16 mouse cellular contexts compared by ENCODE assay signal in the genomic region with DNA sequence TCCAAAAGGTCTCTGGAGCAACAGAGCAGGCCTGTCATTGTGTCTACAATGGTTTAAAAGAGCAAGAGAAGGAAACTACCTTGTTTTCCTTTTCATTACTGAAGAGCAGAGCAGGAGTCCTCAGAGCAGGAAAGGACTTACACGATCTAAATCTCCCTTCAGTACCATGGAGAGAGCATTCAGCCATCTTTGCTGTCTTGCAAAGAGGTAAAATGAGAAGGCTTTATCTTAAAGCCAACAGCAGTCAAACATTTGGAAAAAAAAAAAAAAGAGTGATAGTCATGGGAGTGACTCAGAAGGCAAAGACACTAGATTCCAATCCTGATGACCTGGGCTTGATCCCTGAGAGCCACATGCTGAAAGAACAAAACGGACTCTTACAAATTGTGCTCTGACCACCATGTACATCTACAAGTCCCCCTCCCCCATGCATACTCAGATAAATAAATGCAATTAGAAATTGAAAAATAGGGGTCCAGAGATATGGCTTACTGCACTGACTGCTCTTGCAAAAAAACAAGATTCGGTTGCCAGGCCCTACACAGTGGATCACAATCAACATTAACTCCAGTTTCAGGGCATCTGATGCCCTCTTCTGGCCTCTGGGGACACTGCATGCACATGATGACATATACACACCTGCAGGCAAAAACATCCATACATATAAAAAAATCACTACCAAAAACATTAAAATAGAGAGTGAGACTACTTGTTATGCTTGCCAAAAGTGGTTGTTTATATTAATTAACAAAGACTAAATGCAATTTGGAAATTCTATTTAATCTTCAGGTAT.
DNase-seq lines count a peak whose midpoint lies in the region; ATAC-seq and TF ChIP-seq lines count a peak whose summit lies in the region.
"Had no signal": no experiment of that assay in that cellular context is flagged by ENCODE, and none has a peak within 500 bp of the region (broad histone marks: within the 10 kb centered on the region; RNA-seq: fewer than 3 reads in every experiment).

No protein-coding gene starts in this region.

- ATAC-seq in lung, embryonic 14.5 days (ENCODE audit: insufficient read depth) = no peak
- ATAC-seq in Patski = no peak
- ATAC-seq in cerebellum, adult (ENCODE audit: insufficient number of reproducible peaks, low FRiP score, low TSS enrichment) = no peak
- ATAC-seq: hindbrain, embryonic 16.5 days had no signal

- POLR2A ChIA-PET in Patski (lab: Charles Lee) = no interaction called here

- in situ Hi-C loops in Patski (cut with MboI; ENCODE audit: low pct_unique_long_range_greater_than_20kb) = no loop called here

- no peaks in the 10 kb centered on the region for H3K27me3 ChIP-seq in lung, embryonic 14.5 days (ENCODE audit: insufficient read depth, low read length)
- H3K27me3 ChIP-seq in E14TG2a.4 (ENCODE audit: insufficient read depth, low read length) (no peaks in the 10 kb centered on the region), Patski (peaks cover 3% of the 10 kb centered on the region)
- no peaks in the 10 kb centered on the region for H3K27me3 ChIP-seq in kidney, adult 2 months (replicated peaks; ENCODE audit: control insufficient read depth, insufficient read depth, low read length)
- H3K27me3 ChIP-seq: embryonic facial prominence, embryonic 13.5 days; forebrain, embryonic 12.5 days; kidney, embryonic 15.5 days; midbrain, embryonic 12.5 days; stomach, embryonic 15.5 days had no signal

- DNase-seq in lung, embryonic 14.5 days = peak; percentile 76
- DNase-seq in lung, postnatal 14 days = no peak
- no peak for DNase-seq in Patski (ENCODE audit: low read depth, low spot score)
- peak; percentile 21 for DNase-seq in forelimb bud, embryonic 11.5 days (ENCODE audit: low read depth, low spot score)
- no peak for DNase-seq in kidney, adult 2 months
- DNase-seq: cerebellum, adult 18-20 months; heart, adult 2 months; lung, postnatal 10 days had no signal

- no peaks in the 10 kb centered on the region for H3K9me3 ChIP-seq in lung, embryonic 14.5 days (ENCODE audit: low read depth, low read length)
- H3K9me3 ChIP-seq in E14TG2a.4 (ENCODE audit: low read length) = peaks cover 8% of the 10 kb centered on the region
- H3K9me3 ChIP-seq: embryonic facial prominence, embryonic 13.5 days; forebrain, embryonic 12.5 days; kidney, embryonic 15.5 days; stomach, embryonic 15.5 days had no signal

- H3K36me3 ChIP-seq in lung, embryonic 14.5 days (ENCODE audit: insufficient read depth) = no peaks in the 10 kb centered on the region
- no peaks in the 10 kb centered on the region for H3K36me3 ChIP-seq in E14TG2a.4 (ENCODE audit: insufficient read depth, low read length)
- no peaks in the 10 kb centered on the region for H3K36me3 ChIP-seq in kidney, adult 2 months (ENCODE audit: control insufficient read depth, insufficient read depth, low read length)
- H3K36me3 ChIP-seq: embryonic facial prominence, embryonic 13.5 days; forebrain, embryonic 12.5 days; kidney, embryonic 15.5 days; midbrain, embryonic 12.5 days; stomach, embryonic 15.5 days had no signal

- H3K4me1 ChIP-seq in lung, embryonic 14.5 days (ENCODE audit: insufficient read depth) = no peaks in the 10 kb centered on the region
- H3K4me1 ChIP-seq in E14TG2a.4 (replicated peaks; ENCODE audit: low read depth, low read length) = no peaks in the 10 kb centered on the region
- no peaks in the 10 kb centered on the region for H3K4me1 ChIP-seq in kidney, adult 2 months (ENCODE audit: control insufficient read depth, insufficient read depth, low read length)
- H3K4me1 ChIP-seq: embryonic facial prominence, embryonic 13.5 days; forebrain, embryonic 12.5 days; kidney, embryonic 15.5 days; midbrain, embryonic 12.5 days; stomach, embryonic 15.5 days had no signal

- no peak overlapping the region for H3K4me3 ChIP-seq in lung, embryonic 14.5 days (ENCODE audit: low read depth, low read length)
- no peak overlapping the region for H3K4me3 ChIP-seq in E14TG2a.4 (replicated peaks; ENCODE audit: low read length)
- H3K4me3 ChIP-seq in kidney, adult 2 months (ENCODE audit: insufficient read depth, low read depth, low read length) = no peak overlapping the region
- H3K4me3 ChIP-seq: embryonic facial prominence, embryonic 13.5 days; forebrain, embryonic 12.5 days; heart, adult 2 months; kidney, embryonic 15.5 days; midbrain, embryonic 12.5 days; stomach, embryonic 15.5 days had no signal

- no peak overlapping the region for H3K9ac ChIP-seq in lung, embryonic 14.5 days
- H3K9ac ChIP-seq: embryonic facial prominence, embryonic 13.5 days; forebrain, embryonic 12.5 days; kidney, embryonic 15.5 days; midbrain, embryonic 12.5 days; stomach, embryonic 15.5 days had no signal

- TF ChIP-seq CTCF in lung, embryonic 14.5 days (IDR thresholded peaks at IDR 0.05; ENCODE audit: low read depth) = peak; percentile 5; the same call in 1 of the 2 replicates
- TF ChIP-seq CTCF in E14TG2a.4 (conservative IDR thresholded peaks at IDR 0.05; ENCODE audit: low read length) (peak; percentile 69), Patski (IDR thresholded peaks at IDR 0.05) (peak; percentile 15)
- TF ChIP-seq CTCF in kidney, adult 2 months (conservative IDR thresholded peaks at IDR 0.05; ENCODE audit: insufficient read depth, insufficient read length, low read depth, low read length) = no peak

- H3K4me2 ChIP-seq in lung, embryonic 14.5 days = no peak overlapping the region
- H3K4me2 ChIP-seq: embryonic facial prominence, embryonic 13.5 days; forebrain, embryonic 12.5 days; kidney, embryonic 15.5 days; midbrain, embryonic 12.5 days; stomach, embryonic 15.5 days had no signal

- no peak for TF ChIP-seq POLR2A in kidney, adult 2 months (IDR thresholded peaks at IDR 0.05; ENCODE audit: low read depth, low read length)

- H3K27ac ChIP-seq in lung, embryonic 14.5 days (ENCODE audit: low read depth) = no peak overlapping the region
- no peak overlapping the region for H3K27ac ChIP-seq in kidney, adult 2 months (ENCODE audit: insufficient read depth, low read depth, low read length)
- H3K27ac ChIP-seq: embryonic facial prominence, embryonic 13.5 days; forebrain, embryonic 12.5 days; heart, adult 2 months; kidney, embryonic 15.5 days; midbrain, embryonic 12.5 days; stomach, embryonic 15.5 days had no signal

- CTCF ChIA-PET in Patski (lab: Charles Lee) = no interaction called here

- WGBS in lung, embryonic 14.5 days = 56% methylated on average over 3 of the region's 3 CpGs
- 83% methylated on average over 3 of the region's 3 CpGs for WGBS in kidney, adult 2 months

Comparison
In these comparisons a context has a peak if more than half of its experiments do, and no peak if none do; other contexts are left out.
1. DNase-seq: peak in lung, embryonic 14.5 days (single experiment) and forelimb bud, embryonic 11.5 days (single experiment); none in lung, postnatal 14 days (single experiment), Patski (single experiment) and kidney, adult 2 months (single experiment).